Mouse (Mus musculus) ES-Bruce4 (cell line): ENCODE results near the gene Hao1.

ENCODE experiments used
- CTCF ChIP-seq: IDR thresholded peaks from one replicate; pipeline ENCODE4 v1.8.1; 2011; ENCODE audit warnings: low read depth, low read length
- EP300 ChIP-seq: IDR thresholded peaks from 2 replicates; pipeline ENCODE4 v1.6.1; 2011; ENCODE audit warnings: low read depth, low read length; ENCODE audit not compliant: insufficient read depth
- POLR2A ChIP-seq: IDR thresholded peaks from one replicate; pipeline ENCODE4 v1.8.1; 2011; ENCODE audit warnings: low read length; ENCODE audit not compliant: insufficient read depth

DNA sequence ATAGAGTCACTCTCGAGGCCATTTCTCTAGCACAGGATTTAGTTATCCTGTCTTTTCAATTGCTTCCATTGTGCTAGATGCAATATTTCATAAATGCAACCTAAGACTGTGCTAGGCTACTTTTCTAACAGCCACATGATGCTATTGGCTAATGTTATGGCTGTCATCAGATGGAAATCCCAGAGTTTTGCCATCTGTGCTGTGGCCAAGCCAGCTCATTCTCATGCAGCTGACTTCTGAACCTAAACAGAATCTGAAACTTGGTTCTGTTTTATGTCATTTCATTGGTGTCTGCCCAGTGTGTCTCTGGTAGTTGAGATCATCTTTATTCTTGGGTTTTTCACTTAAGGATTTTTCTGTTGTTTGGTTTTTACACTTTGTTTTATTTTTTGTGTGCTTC is 103.2 kb downstream of the Hao1 start:
- TF ChIP-seq POLR2A, result no peak
- no peak for TF ChIP-seq EP300
- TF ChIP-seq CTCF, result no peak
